Mouse (Mus musculus): ENCODE results near the gene B230307C23Rik. TPM values are rescaled to one million over a fixed set of nuclear protein-coding genes. Genes with fewer than 3 reads are reported as not detected.

Gene B230307C23Rik
- total RNA-seq, 1 experiment = 42.0 TPM

DNA sequence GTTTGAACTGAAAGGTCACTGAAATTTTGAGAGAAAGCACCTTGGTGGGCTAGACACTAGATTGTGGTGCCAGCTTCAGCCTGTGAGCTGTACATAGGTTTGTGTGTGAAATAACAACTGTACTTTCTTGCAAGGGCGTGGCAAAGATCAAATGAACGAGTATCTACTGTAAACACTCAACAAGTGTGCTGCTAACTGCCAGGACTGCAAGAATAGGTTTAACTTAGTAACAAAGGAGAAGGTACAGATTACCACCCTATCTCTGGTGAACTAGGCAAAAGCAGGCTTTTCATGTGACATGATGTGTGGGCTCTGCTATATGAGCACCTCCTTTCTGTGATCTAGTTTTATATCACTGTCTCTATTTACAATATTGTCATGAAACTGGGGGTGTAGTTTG lies 43.8 kb upstream of the B230307C23Rik start:
- H3K27ac ChIP-seq (ENCODE audit: insufficient read depth, low read depth, low read length, poor library complexity, severe bottlenecking) = no peak overlapping the region
- no peak for TF ChIP-seq ZC3H11A (IDR thresholded peaks at IDR 0.05; ENCODE audit: borderline replicate concordance, low read depth, low read length)
- TF ChIP-seq ZNF384 (IDR thresholded peaks at IDR 0.05; ENCODE audit: low read depth, low read length) = no peak
- TF ChIP-seq MAFK (IDR thresholded peaks at IDR 0.05; ENCODE audit: insufficient read depth, low read depth, low read length) = no peak
- TF ChIP-seq HCFC1 (IDR thresholded peaks at IDR 0.05; ENCODE audit: borderline replicate concordance, insufficient read depth, low read length) = no peak
- no peak for TF ChIP-seq CHD2 (IDR thresholded peaks at IDR 0.05; ENCODE audit: low read depth, low read length)
- H3K4me3 ChIP-seq (ENCODE audit: insufficient read depth in 1 of 2, low read depth in 1 of 2, low read length in 2 of 2, poor library complexity in 1 of 2, severe bottlenecking in 1 of 2) = no peak overlapping the region
- H3K36me3 ChIP-seq (ENCODE audit: control insufficient read depth, insufficient read depth, low read length, poor library complexity, severe bottlenecking) = peaks cover 39% of the 10 kb centered on the region
- H3K9ac ChIP-seq (ENCODE audit: insufficient read depth, low read depth, low read length, poor library complexity, severe bottlenecking) = no peak overlapping the region
- H3K4me1 ChIP-seq (ENCODE audit: control insufficient read depth in 2 of 2, insufficient read depth in 2 of 2, low read length in 2 of 2, poor library complexity in 1 of 2) = no peaks in the 10 kb centered on the region; a peak in 1 of 4 replicates
- no peak for DNase-seq (ENCODE audit: low read depth, low spot score)
- in situ Hi-C loops (cut with MboI; ENCODE audit: low sequenced_read_pairs in 2 of 2, unreplicated experiment in 2 of 2) = no loop called here
- no peaks in the 10 kb centered on the region for H3K9me3 ChIP-seq (ENCODE audit: control insufficient read depth, insufficient read depth, low read depth, low read length)

- H3K27ac ChIP-seq (ENCODE audit: insufficient read depth, low read depth, low read length, poor library complexity, severe bottlenecking) = no peak overlapping the region
- in situ Hi-C loops (cut with MboI; ENCODE audit: low sequenced_read_pairs in 2 of 2, unreplicated experiment in 2 of 2) = no loop called here
- H3K4me3 ChIP-seq (ENCODE audit: insufficient read depth in 1 of 2, low read depth in 1 of 2, low read length in 2 of 2, poor library complexity in 1 of 2, severe bottlenecking in 1 of 2) = no peak overlapping the region
- H3K9ac ChIP-seq (ENCODE audit: insufficient read depth, low read depth, low read length, poor library complexity, severe bottlenecking) = no peak overlapping the region
- DNase-seq (ENCODE audit: low read depth, low spot score) = no peak
- H3K36me3 ChIP-seq (ENCODE audit: control insufficient read depth, insufficient read depth, low read length, poor library complexity, severe bottlenecking) = peaks cover 25% of the 10 kb centered on the region
- no peak for TF ChIP-seq CHD2 (IDR thresholded peaks at IDR 0.05; ENCODE audit: low read depth, low read length)
- TF ChIP-seq ZNF384 (IDR thresholded peaks at IDR 0.05; ENCODE audit: low read depth, low read length) = no peak
- TF ChIP-seq MAFK (IDR thresholded peaks at IDR 0.05; ENCODE audit: insufficient read depth, low read depth, low read length) = no peak
- H3K9me3 ChIP-seq (ENCODE audit: control insufficient read depth, insufficient read depth, low read depth, low read length) = no peaks in the 10 kb centered on the region
- H3K4me1 ChIP-seq (ENCODE audit: control insufficient read depth in 2 of 2, insufficient read depth in 2 of 2, low read length in 2 of 2, poor library complexity in 1 of 2) = no peaks in the 10 kb centered on the region; a peak in 1 of 4 replicates
Observed at GRCm38 (mm10) chr16:97956011-97956410, 41.1 kb upstream of the B230307C23Rik start.

GRCm38 (mm10) chr16:97957626-97958025 lies 39.5 kb upstream of the B230307C23Rik start:
- no peak overlapping the region for H3K4me3 ChIP-seq (ENCODE audit: insufficient read depth in 1 of 2, low read depth in 1 of 2, low read length in 2 of 2, poor library complexity in 1 of 2, severe bottlenecking in 1 of 2)
- no peak for DNase-seq (ENCODE audit: low read depth, low spot score)
- peaks cover 9% of the 10 kb centered on the region for H3K36me3 ChIP-seq (ENCODE audit: control insufficient read depth, insufficient read depth, low read length, poor library complexity, severe bottlenecking)
- in situ Hi-C loops (cut with MboI; ENCODE audit: low sequenced_read_pairs in 2 of 2, unreplicated experiment in 2 of 2) = no loop called here
- no peak overlapping the region for H3K27ac ChIP-seq (ENCODE audit: insufficient read depth, low read depth, low read length, poor library complexity, severe bottlenecking)
- H3K9me3 ChIP-seq (ENCODE audit: control insufficient read depth, insufficient read depth, low read depth, low read length) = no peaks in the 10 kb centered on the region
- H3K9ac ChIP-seq (ENCODE audit: insufficient read depth, low read depth, low read length, poor library complexity, severe bottlenecking) = no peak overlapping the region
- TF ChIP-seq HCFC1 (IDR thresholded peaks at IDR 0.05; ENCODE audit: borderline replicate concordance, insufficient read depth, low read length) (no peak), CHD2 (IDR thresholded peaks at IDR 0.05; ENCODE audit: low read depth, low read length) (no peak), MAFK (IDR thresholded peaks at IDR 0.05; ENCODE audit: insufficient read depth, low read depth, low read length) (no peak), ZNF384 (IDR thresholded peaks at IDR 0.05; ENCODE audit: low read depth, low read length) (no peak), ZC3H11A (IDR thresholded peaks at IDR 0.05; ENCODE audit: borderline replicate concordance, low read depth, low read length) (no peak)
- peaks cover 0 to 2% of the 10 kb centered on the region in 2 experiments; a peak in 1 of 4 replicates for H3K4me1 ChIP-seq (ENCODE audit: control insufficient read depth in 2 of 2, insufficient read depth in 2 of 2, low read length in 2 of 2, poor library complexity in 1 of 2)

DNA sequence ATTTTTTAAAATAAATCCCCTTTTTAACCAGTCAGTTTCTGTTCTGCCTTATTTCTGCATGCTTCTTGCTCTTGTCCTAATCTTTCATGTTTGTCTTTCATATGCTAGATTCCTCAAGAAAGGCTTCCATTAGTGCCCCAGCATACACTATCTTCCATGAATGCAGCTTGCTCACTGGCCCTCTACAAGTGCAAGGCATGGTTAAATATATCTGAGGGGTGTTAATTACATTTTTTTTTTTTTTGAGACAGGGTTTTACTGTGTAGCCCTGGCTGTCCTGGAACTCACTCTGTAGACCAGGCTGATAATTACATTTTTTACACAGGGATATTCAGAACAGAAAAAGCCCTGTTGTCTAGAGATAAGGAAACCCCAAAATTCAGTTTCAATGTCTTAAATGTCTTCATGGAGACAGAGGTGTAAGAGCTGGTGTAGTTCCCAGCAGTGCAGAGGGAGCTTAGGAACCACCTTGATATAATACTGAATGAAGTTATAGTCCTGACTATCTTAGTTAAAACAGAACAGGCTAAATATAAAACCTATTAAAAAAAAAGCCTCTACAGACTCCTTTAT lies 38.6 kb upstream of the B230307C23Rik start:
- H3K4me1 ChIP-seq (ENCODE audit: control insufficient read depth in 2 of 2, insufficient read depth in 2 of 2, low read length in 2 of 2, poor library complexity in 1 of 2) = peaks cover 0 to 2% of the 10 kb centered on the region in 2 experiments; a peak in 1 of 4 replicates
- DNase-seq (ENCODE audit: low read depth, low spot score) = no peak
- no peak overlapping the region for H3K9ac ChIP-seq (ENCODE audit: insufficient read depth, low read depth, low read length, poor library complexity, severe bottlenecking)
- TF ChIP-seq ZC3H11A (IDR thresholded peaks at IDR 0.05; ENCODE audit: borderline replicate concordance, low read depth, low read length) (no peak), CHD2 (IDR thresholded peaks at IDR 0.05; ENCODE audit: low read depth, low read length) (no peak), MAFK (IDR thresholded peaks at IDR 0.05; ENCODE audit: insufficient read depth, low read depth, low read length) (no peak), ZNF384 (IDR thresholded peaks at IDR 0.05; ENCODE audit: low read depth, low read length) (no peak), HCFC1 (IDR thresholded peaks at IDR 0.05; ENCODE audit: borderline replicate concordance, insufficient read depth, low read length) (no peak)
- H3K9me3 ChIP-seq (ENCODE audit: control insufficient read depth, insufficient read depth, low read depth, low read length) = no peaks in the 10 kb centered on the region
- peaks cover 6% of the 10 kb centered on the region for H3K36me3 ChIP-seq (ENCODE audit: control insufficient read depth, insufficient read depth, low read length, poor library complexity, severe bottlenecking)
- in situ Hi-C loops (cut with MboI; ENCODE audit: low sequenced_read_pairs in 2 of 2, unreplicated experiment in 2 of 2) = no loop called here
- H3K4me3 ChIP-seq (ENCODE audit: insufficient read depth in 1 of 2, low read depth in 1 of 2, low read length in 2 of 2, poor library complexity in 1 of 2, severe bottlenecking in 1 of 2) = no peak overlapping the region
- H3K27ac ChIP-seq (ENCODE audit: insufficient read depth, low read depth, low read length, poor library complexity, severe bottlenecking) = no peak overlapping the region

DNA sequence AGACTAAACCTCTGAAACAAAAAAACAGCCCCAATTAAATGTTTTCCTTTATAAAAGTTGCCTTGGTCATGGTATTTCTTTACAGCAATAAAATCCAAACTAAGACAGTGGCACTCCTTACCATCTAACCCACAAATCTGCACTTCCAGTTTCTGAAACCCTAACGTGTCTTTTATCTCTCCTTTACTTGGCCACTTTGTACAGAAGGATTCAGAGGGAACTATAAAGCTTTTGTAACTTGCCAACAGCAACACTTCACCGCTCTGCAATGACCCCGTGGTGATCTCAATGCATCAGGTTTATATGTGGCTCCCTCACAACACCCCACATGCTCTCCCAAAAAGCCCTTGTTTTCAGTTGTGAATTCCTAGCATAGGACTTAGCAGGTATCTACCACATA lies 36.8 kb upstream of the B230307C23Rik start:
- DNase-seq (ENCODE audit: low read depth, low spot score) = no peak
- Histone ChIP-seq H3K9ac (ENCODE audit: insufficient read depth, low read depth, low read length, poor library complexity, severe bottlenecking) (no peak overlapping the region), H3K4me1 (ENCODE audit: control insufficient read depth in 2 of 2, insufficient read depth in 2 of 2, low read length in 2 of 2, poor library complexity in 1 of 2) (peaks cover 0 to 2% of the 10 kb centered on the region in 2 experiments; a peak in 1 of 4 replicates), H3K36me3 (ENCODE audit: control insufficient read depth, insufficient read depth, low read length, poor library complexity, severe bottlenecking) (peaks cover 6% of the 10 kb centered on the region), H3K4me3 (ENCODE audit: insufficient read depth in 1 of 2, low read depth in 1 of 2, low read length in 2 of 2, poor library complexity in 1 of 2, severe bottlenecking in 1 of 2) (no peak overlapping the region), H3K27ac (ENCODE audit: insufficient read depth, low read depth, low read length, poor library complexity, severe bottlenecking) (no peak overlapping the region), H3K9me3 (ENCODE audit: control insufficient read depth, insufficient read depth, low read depth, low read length) (no peaks in the 10 kb centered on the region)
- in situ Hi-C loops (cut with MboI; ENCODE audit: low sequenced_read_pairs in 2 of 2, unreplicated experiment in 2 of 2) = no loop called here
- no peak for TF ChIP-seq CHD2 (IDR thresholded peaks at IDR 0.05; ENCODE audit: low read depth, low read length)
- TF ChIP-seq MAFK (IDR thresholded peaks at IDR 0.05; ENCODE audit: insufficient read depth, low read depth, low read length) = no peak
- no peak for TF ChIP-seq ZC3H11A (IDR thresholded peaks at IDR 0.05; ENCODE audit: borderline replicate concordance, low read depth, low read length)
- no peak for TF ChIP-seq ZNF384 (IDR thresholded peaks at IDR 0.05; ENCODE audit: low read depth, low read length)
- TF ChIP-seq HCFC1 (IDR thresholded peaks at IDR 0.05; ENCODE audit: borderline replicate concordance, insufficient read depth, low read length) = no peak
